Mouse (Mus musculus) lung, postnatal 0 days (tissue): Measurements from ENCODE around the gene Gm21992.

Experiments used
- CTCF ChIP-seq: IDR thresholded peaks from 2 replicates; pipeline ENCODE4 v1.5.1; 2016; ENCODE audit warnings: antibody characterized with exemption, mild to moderate bottlenecking
- EP300 ChIP-seq: IDR thresholded peaks from 2 replicates; pipeline ENCODE4 v1.6.1; 2016; ENCODE audit warnings: antibody characterized with exemption, mild to moderate bottlenecking, control low read depth

DNA sequence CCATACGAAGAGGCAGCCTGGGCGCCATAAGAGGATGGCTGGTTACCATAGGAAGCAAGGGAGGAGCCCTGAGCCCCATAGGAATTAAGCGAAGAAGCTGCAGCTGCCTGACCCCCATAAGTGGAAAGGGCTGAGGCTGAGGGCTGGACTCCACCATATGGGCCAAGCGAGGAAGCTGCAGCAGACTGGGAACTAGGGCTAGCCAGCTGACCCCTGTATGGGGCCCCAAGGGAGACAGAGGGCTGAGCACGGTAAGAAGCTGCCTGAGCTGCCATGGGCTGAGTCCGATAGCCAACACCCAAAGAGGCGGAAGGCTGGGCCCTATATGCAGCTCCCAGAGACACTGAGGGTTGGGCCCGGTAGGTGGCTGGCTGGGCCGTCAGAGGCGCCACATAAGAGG is 8.1 kb downstream of the Gm21992 start:
- no peak for TF ChIP-seq CTCF
- TF ChIP-seq EP300: no peak
